Mouse (Mus musculus) erythroblast, embryonic 14.5 days (primary cell): ENCODE data around the gene Zfp668. TPM values are rescaled to one million over a fixed set of nuclear protein-coding genes. Genes with fewer than 3 reads are reported as not detected.

Experiments used
- H3K27me3 ChIP-seq: 2 replicates; pipeline ENCODE4 v1.6.1; 2012; ENCODE audit warnings: inconsistent platforms; ENCODE audit not compliant: control insufficient read depth
- H3K36me3 ChIP-seq: 2 replicates; pipeline ENCODE4 v1.6.1; 2012; ENCODE audit warnings: mild to moderate bottlenecking, inconsistent platforms; ENCODE audit not compliant: control insufficient read depth
- H3K4me1 ChIP-seq: 2 replicates; pipeline ENCODE4 v1.6.1; 2012; ENCODE audit warnings: inconsistent platforms; ENCODE audit not compliant: control insufficient read depth
- H3K4me3 ChIP-seq: replicated peaks from 2 replicates; pipeline ENCODE3; 2012; ENCODE audit warnings: moderate library complexity, mild to moderate bottlenecking, inconsistent platforms
- H3K9me3 ChIP-seq: 2 replicates; pipeline ENCODE4 v1.6.1; 2012; ENCODE audit warnings: low read length, inconsistent platforms, mixed read lengths; ENCODE audit not compliant: control insufficient read depth
- GATA1 ChIP-seq: IDR thresholded peaks from 2 replicates; pipeline ENCODE4 v1.6.1; 2012; ENCODE audit warnings: low read length, inconsistent platforms, mixed read lengths
- TAL1 ChIP-seq: IDR thresholded peaks from 3 replicates; pipeline ENCODE4 v1.6.1; 2012; ENCODE audit warnings: low read length, inconsistent platforms, mixed read lengths
- polyA plus RNA-seq: library from polyadenylated mRNA; stranded (reverse); fragments of >175 nt; gene quantifications from 2 replicates; pipeline ENCODE4 v1.2.3, GENCODE M21; 2012

The Zfp668 gene
- polyA plus RNA-seq, 1 experiment = 1.5 TPM

- peaks cover 8% of the 10 kb centered on the region for H3K4me1 ChIP-seq
Observed at GRCm38 (mm10) chr7:127815954-127816821, 60.4 kb downstream of the Zfp668 start.

GRCm38 (mm10) chr7:127815116-127815665 is 61.4 kb downstream of the Zfp668 start:
- TF ChIP-seq GATA1 = no peak
- TF ChIP-seq TAL1 = no peak
- Histone ChIP-seq H3K4me1 (peaks cover 8% of the 10 kb centered on the region), H3K27me3 (no peaks in the 10 kb centered on the region), H3K4me3 (no peak overlapping the region), H3K36me3 (no peaks in the 10 kb centered on the region), H3K9me3 (no peaks in the 10 kb centered on the region)

More at GRCm38 (mm10) chr7:127815954-127816821, 60.4 kb downstream of the Zfp668 start:
- TF ChIP-seq TAL1 (0 out of 3 replicates have a peak, but pooled peaks have one; percentile 19), GATA1 (no peak)
- Histone ChIP-seq H3K4me3 (no peak overlapping the region), H3K27me3 (no peaks in the 10 kb centered on the region), H3K36me3 (no peaks in the 10 kb centered on the region), H3K9me3 (no peaks in the 10 kb centered on the region)

GRCm38 (mm10) chr7:127814241-127814921 is 62.2 kb downstream of the Zfp668 start:
- peaks cover 8% of the 10 kb centered on the region for H3K4me1 ChIP-seq
- no peak for TF ChIP-seq GATA1
- no peak for TF ChIP-seq TAL1
- H3K9me3 ChIP-seq = no peaks in the 10 kb centered on the region
- H3K36me3 ChIP-seq = no peaks in the 10 kb centered on the region
- H3K27me3 ChIP-seq = no peaks in the 10 kb centered on the region
- H3K4me3 ChIP-seq = no peak overlapping the region

GRCm38 (mm10) chr7:127813821-127814220 is 62.8 kb downstream of the Zfp668 start:
- H3K36me3 ChIP-seq = no peaks in the 10 kb centered on the region
- peaks cover 12% of the 10 kb centered on the region for H3K4me1 ChIP-seq
- H3K27me3 ChIP-seq = no peaks in the 10 kb centered on the region
- no peak overlapping the region for H3K4me3 ChIP-seq
- TF ChIP-seq GATA1 (no peak), TAL1 (no peak)
- H3K9me3 ChIP-seq = no peaks in the 10 kb centered on the region

Other genes starting within 250 kb of the Zfp668 start
- gene Bcl7c, start 167.9 kb downstream of the Zfp668 start, polyA plus RNA-seq = 16.0 and 17.8 TPM in 2 replicates
- 0.06 TPM in 1 of 2 replicates, not detected in the other for gene Ctf1, start 164.1 kb downstream of the Zfp668 start, polyA plus RNA-seq
- 0.02 TPM in 1 of 2 replicates, not detected in the other for gene Ctf2, start 144.7 kb downstream of the Zfp668 start, polyA plus RNA-seq
- gene Fbxl19, start 132.3 kb downstream of the Zfp668 start, polyA plus RNA-seq = 8.2 and 9.9 TPM in 2 replicates
- 0.30 and 0.44 TPM in 2 replicates for gene Orai3, start 107.0 kb downstream of the Zfp668 start, polyA plus RNA-seq
- 4.7 and 6.0 TPM in 2 replicates for gene Setd1a, start 100.2 kb downstream of the Zfp668 start, polyA plus RNA-seq
- gene Gm49388, start 91.2 kb downstream of the Zfp668 start, polyA plus RNA-seq = 0.39 TPM in 1 of 2 replicates, not detected in the other
- 0.43 and 0.50 TPM in 2 replicates for gene Hsd3b7, start 76.2 kb downstream of the Zfp668 start, polyA plus RNA-seq
- 1.4 and 1.5 TPM in 2 replicates for gene Stx4a, start 52.5 kb downstream of the Zfp668 start, polyA plus RNA-seq
- 0.01 TPM in 1 of 2 replicates, not detected in the other for gene Stx1b, start 52.3 kb downstream of the Zfp668 start, polyA plus RNA-seq
- 1.3 TPM in 2 replicates for gene Zfp646, start 607 bp downstream of the Zfp668 start, polyA plus RNA-seq
- 0.03 and 0.05 TPM in 2 replicates for gene Prss53, start 14.1 kb upstream of the Zfp668 start, polyA plus RNA-seq
- not detected in 2 replicates for gene Gm21974, start 18.6 kb upstream of the Zfp668 start, polyA plus RNA-seq
- 0.89 and 1.3 TPM in 2 replicates for gene Vkorc1, start 18.8 kb upstream of the Zfp668 start, polyA plus RNA-seq
- gene Bckdk, start 27.3 kb upstream of the Zfp668 start, polyA plus RNA-seq = 13.1 and 18.3 TPM in 2 replicates
- gene Kat8, start 35.7 kb upstream of the Zfp668 start, polyA plus RNA-seq = 0.44 and 0.49 TPM in 2 replicates
- 0.04 TPM in 1 of 2 replicates, not detected in the other for gene Prss8, start 53.3 kb upstream of the Zfp668 start, polyA plus RNA-seq
- gene Prss36, start 69.9 kb upstream of the Zfp668 start, polyA plus RNA-seq = 0.21 and 0.28 TPM in 2 replicates
- 39.4 and 42.2 TPM in 2 replicates for gene Fus, start 90.6 kb upstream of the Zfp668 start, polyA plus RNA-seq
- gene Pycard, start 117.0 kb upstream of the Zfp668 start, polyA plus RNA-seq = 0.19 and 0.25 TPM in 2 replicates
- gene Trim72, start 127.1 kb upstream of the Zfp668 start, polyA plus RNA-seq = 0.02 TPM in 1 of 2 replicates, not detected in the other
- 0.01 TPM in 2 replicates for gene Itgam, start 185.8 kb upstream of the Zfp668 start, polyA plus RNA-seq
- not detected in 2 replicates for gene Gm49368, start 185.9 kb upstream of the Zfp668 start, polyA plus RNA-seq